Mouse (Mus musculus) kidney, embryonic 16.5 days (tissue): ENCODE data around the gene Dad1. TPM values are rescaled to one million over a fixed set of nuclear protein-coding genes. Genes with fewer than 3 reads are reported as not detected.
A peak's percentile ranks its signal among the peaks of the same experiment; 100 is the strongest.

Experiments used
- ATAC-seq: fragments of 200-750 bp; cut with Nextera tagmentation; 2 replicates; pipeline ENCODE4 v1.8.0; 2017; ENCODE audit warnings: moderate TSS enrichment; ENCODE audit not compliant: low FRiP score, low TSS enrichment
- H3K27ac ChIP-seq: fragments of 300-500 bp; sonication (generic); 2 replicates; pipeline ENCODE4 v1.5.1; 2014; ENCODE audit warnings: low read length
- H3K27me3 ChIP-seq: fragments of 300-500 bp; sonication (generic); 2 replicates; pipeline ENCODE4 v1.6.1; 2014; ENCODE audit warnings: low read length, control low read depth, mixed read lengths; ENCODE audit not compliant: insufficient read depth
- H3K36me3 ChIP-seq: fragments of 300-500 bp; sonication (generic); 2 replicates; pipeline ENCODE4 v1.6.1; 2014; ENCODE audit warnings: low read length, control low read depth, mixed read lengths; ENCODE audit not compliant: insufficient read depth
- H3K4me1 ChIP-seq: fragments of 300-500 bp; sonication (generic); 2 replicates; pipeline ENCODE4 v1.6.1; 2014; ENCODE audit warnings: low read length, control low read depth, mixed read lengths; ENCODE audit not compliant: insufficient read depth
- H3K4me2 ChIP-seq: fragments of 300-500 bp; sonication (generic); replicated peaks from 2 replicates; pipeline ENCODE4 v1.6.1; 2014; ENCODE audit warnings: low read depth, low read length
- H3K4me3 ChIP-seq: fragments of 300-500 bp; sonication (generic); 2 replicates; pipeline ENCODE4 v1.5.1; 2014; ENCODE audit warnings: mild to moderate bottlenecking, low read length
- H3K9ac ChIP-seq: fragments of 300-500 bp; sonication (generic); replicated peaks from 2 replicates; pipeline ENCODE4 v1.6.1; 2014; ENCODE audit warnings: low read length
- H3K9me3 ChIP-seq: fragments of 300-500 bp; sonication (generic); 2 replicates; pipeline ENCODE4 v1.6.1; 2016; ENCODE audit warnings: low read length, control low read depth
- WGBS: fragments of 180-500 bp; shearing (Covaris S2); extraction: QIAGEN DNeasy Blood & Tissue Kit; methylation state at CpG from one replicate; pipeline ENCODE4 v1.1.7; 2014; 5-methylcytosine and 5-hydroxymethylcytosine counted together
- polyA plus RNA-seq: library from polyadenylated mRNA; unstranded; fragments of >200 nt; fragmentation: Nextera tagmentation; extraction: Ambion mirVana; gene quantifications from 2 replicates; pipeline ENCODE4 v1.2.1, GENCODE M21; 2015

The Dad1 gene
- polyA plus RNA-seq, 1 experiment from 2014 or later: 422 TPM

GRCm38 (mm10) chr14:54220726-54221494, 33.0 kb downstream of the Dad1 start:
- Histone ChIP-seq H3K9ac (no peak overlapping the region), H3K4me3 (no peak overlapping the region), H3K27ac (no peak overlapping the region), H3K4me2 (no peak overlapping the region), H3K36me3 (no peaks in the 10 kb centered on the region), H3K4me1 (peaks cover 43% of the 10 kb centered on the region), H3K27me3 (no peaks in the 10 kb centered on the region), H3K9me3 (no peaks in the 10 kb centered on the region)
- WGBS: 60% methylated on average over 8 of the region's 8 CpGs
- ATAC-seq: no peak

GRCm38 (mm10) chr14:54219849-54220248, 34.1 kb downstream of the Dad1 start:
- H3K36me3 ChIP-seq: no peaks in the 10 kb centered on the region
- no peaks in the 10 kb centered on the region for H3K27me3 ChIP-seq
- no peaks in the 10 kb centered on the region for H3K9me3 ChIP-seq
- H3K4me3 ChIP-seq: no peak overlapping the region
- H3K4me1 ChIP-seq: peaks cover 46% of the 10 kb centered on the region
- no peak overlapping the region for H3K4me2 ChIP-seq
- ATAC-seq: no peak
- WGBS: 72% methylated on average over 7 of the region's 7 CpGs
- no peak overlapping the region; the same call in 1 of the 2 replicates for H3K27ac ChIP-seq
- H3K9ac ChIP-seq: no peak overlapping the region

GRCm38 (mm10) chr14:54219256-54219655, 34.6 kb downstream of the Dad1 start:
- Histone ChIP-seq H3K4me1 (peaks cover 46% of the 10 kb centered on the region), H3K27me3 (no peaks in the 10 kb centered on the region), H3K4me2 (no peak overlapping the region), H3K4me3 (no peak overlapping the region), H3K9me3 (no peaks in the 10 kb centered on the region), H3K9ac (no peak overlapping the region), H3K27ac (no peak overlapping the region; the same call in 1 of the 2 replicates), H3K36me3 (no peaks in the 10 kb centered on the region)
- ATAC-seq: no peak
- WGBS: 43% methylated on average over 8 of the region's 8 CpGs

GRCm38 (mm10) chr14:54218721-54219120, 35.2 kb downstream of the Dad1 start:
- Histone ChIP-seq H3K9ac (no peak overlapping the region), H3K27me3 (no peaks in the 10 kb centered on the region), H3K9me3 (no peaks in the 10 kb centered on the region), H3K4me1 (peaks cover 44% of the 10 kb centered on the region), H3K27ac (no peak overlapping the region), H3K4me2 (no peak overlapping the region), H3K4me3 (no peak overlapping the region), H3K36me3 (no peaks in the 10 kb centered on the region)
- ATAC-seq: no peak
- 34% methylated on average over 9 of the region's 9 CpGs for WGBS

- H3K9ac ChIP-seq: no peak overlapping the region
- no peaks in the 10 kb centered on the region for H3K27me3 ChIP-seq
- ATAC-seq: no peak
- H3K4me2 ChIP-seq: no peak overlapping the region
- H3K4me3 ChIP-seq: no peak overlapping the region
- H3K36me3 ChIP-seq: no peaks in the 10 kb centered on the region
- H3K9me3 ChIP-seq: no peaks in the 10 kb centered on the region
- WGBS: 11% methylated on average over 1 of the region's 1 CpGs
- peaks cover 41% of the 10 kb centered on the region for H3K4me1 ChIP-seq
- peak overlapping the region; percentile 40; the same call in 1 of the 2 replicates for H3K27ac ChIP-seq
Observed at GRCm38 (mm10) chr14:54218233-54218632, 35.7 kb downstream of the Dad1 start.

- Histone ChIP-seq H3K4me2 (no peak overlapping the region), H3K9me3 (no peaks in the 10 kb centered on the region), H3K4me1 (peaks cover 41% of the 10 kb centered on the region), H3K36me3 (no peaks in the 10 kb centered on the region), H3K4me3 (no peak overlapping the region), H3K27ac (no peak overlapping the region), H3K9ac (no peak overlapping the region), H3K27me3 (no peaks in the 10 kb centered on the region)
- 71% methylated on average over 7 of the region's 7 CpGs for WGBS
- no peak for ATAC-seq
Observed at GRCm38 (mm10) chr14:54216126-54216525, 37.8 kb downstream of the Dad1 start.

GRCm38 (mm10) chr14:54214901-54215300, 39.0 kb downstream of the Dad1 start:
- no peak overlapping the region for H3K4me3 ChIP-seq
- H3K9me3 ChIP-seq: no peaks in the 10 kb centered on the region
- WGBS: 46% methylated on average over 10 of the region's 10 CpGs
- H3K27ac ChIP-seq: peak overlapping the region; percentile 55
- no peaks in the 10 kb centered on the region for H3K36me3 ChIP-seq
- no peak overlapping the region for H3K9ac ChIP-seq
- H3K4me1 ChIP-seq: peaks cover 41% of the 10 kb centered on the region
- ATAC-seq: no peak
- no peaks in the 10 kb centered on the region for H3K27me3 ChIP-seq
- H3K4me2 ChIP-seq: no peak overlapping the region

GRCm38 (mm10) chr14:54214477-54214876, 39.4 kb downstream of the Dad1 start:
- peak overlapping the region; percentile 55 for H3K27ac ChIP-seq
- H3K36me3 ChIP-seq: no peaks in the 10 kb centered on the region
- 26% methylated on average over 2 of the region's 2 CpGs for WGBS

GRCm38 (mm10) chr14:54213734-54214133, 40.2 kb downstream of the Dad1 start:
- 74% methylated on average over 2 of the region's 2 CpGs for WGBS

More at GRCm38 (mm10) chr14:54214477-54214876, 39.4 kb downstream of the Dad1 start:
- Histone ChIP-seq H3K9me3 (no peaks in the 10 kb centered on the region), H3K4me3 (no peak overlapping the region), H3K4me1 (peaks cover 41% of the 10 kb centered on the region), H3K9ac (no peak overlapping the region; the same call in 1 of the 2 replicates), H3K4me2 (no peak overlapping the region), H3K27me3 (no peaks in the 10 kb centered on the region)
- ATAC-seq: no peak

GRCm38 (mm10) chr14:54211755-54212154, 42.1 kb downstream of the Dad1 start:
- Histone ChIP-seq H3K9me3 (no peaks in the 10 kb centered on the region), H3K36me3 (no peaks in the 10 kb centered on the region), H3K27me3 (no peaks in the 10 kb centered on the region), H3K4me1 (peaks cover 23% of the 10 kb centered on the region), H3K9ac (no peak overlapping the region), H3K27ac (no peak overlapping the region), H3K4me3 (no peak overlapping the region), H3K4me2 (no peak overlapping the region)
- 89% methylated on average over 5 of the region's 5 CpGs for WGBS
- ATAC-seq: no peak

More at GRCm38 (mm10) chr14:54213734-54214133, 40.2 kb downstream of the Dad1 start:
- no peaks in the 10 kb centered on the region for H3K27me3 ChIP-seq
- peaks cover 37% of the 10 kb centered on the region for H3K4me1 ChIP-seq
- no peak overlapping the region for H3K4me3 ChIP-seq
- no peak for ATAC-seq
- H3K9me3 ChIP-seq: no peaks in the 10 kb centered on the region
- H3K36me3 ChIP-seq: no peaks in the 10 kb centered on the region
- no peak overlapping the region; the same call in 1 of the 2 replicates for H3K27ac ChIP-seq
- no peak overlapping the region for H3K4me2 ChIP-seq
- no peak overlapping the region for H3K9ac ChIP-seq
